Mouse (Mus musculus) heart, embryonic 14.5 days (tissue): ENCODE measurements around the gene Trem2. TPM values are rescaled to one million over a fixed set of nuclear protein-coding genes. Genes with fewer than 3 reads are reported as not detected.

Source experiments
- polyA plus RNA-seq: library from polyadenylated mRNA; unstranded; fragments of >200 nt; fragmentation: Nextera tagmentation; extraction: Ambion mirVana; gene quantifications from 2 replicates; pipeline ENCODE4 v1.2.1, GENCODE M21; 2014

The Trem2 gene
- polyA plus RNA-seq, 1 experiment from 2014 or later: 3.4 TPM

Other genes starting within 250 kb of the Trem2 start
- not detected in 2 replicates for gene 9830107B12Rik, start 200.1 kb upstream of the Trem2 start, polyA plus RNA-seq
- not detected in 2 replicates for gene A530064D06Rik, start 179.1 kb upstream of the Trem2 start, polyA plus RNA-seq
- 0.07 and 0.11 TPM in 2 replicates for gene Trem1, start 113.6 kb upstream of the Trem2 start, polyA plus RNA-seq
- gene Trem3, start 98.6 kb upstream of the Trem2 start, polyA plus RNA-seq: not detected in 2 replicates
- gene Treml4, start 82.1 kb upstream of the Trem2 start, polyA plus RNA-seq: 0.53 and 0.63 TPM in 2 replicates
- gene Treml2, start 46.9 kb upstream of the Trem2 start, polyA plus RNA-seq: 0.09 and 0.11 TPM in 2 replicates
- 0.09 and 0.30 TPM in 2 replicates for gene B430306N03Rik, start 30.3 kb upstream of the Trem2 start, polyA plus RNA-seq
- gene Treml1, start 13.5 kb downstream of the Trem2 start, polyA plus RNA-seq: 1.0 and 2.4 TPM in 2 replicates
- 13.5 and 16.2 TPM in 2 replicates for gene Nfya, start 63.5 kb downstream of the Trem2 start, polyA plus RNA-seq
- gene Oard1, start 63.6 kb downstream of the Trem2 start, polyA plus RNA-seq: 42.6 and 46.4 TPM in 2 replicates
- 233 and 243 TPM in 2 replicates for gene Apobec2, start 86.5 kb downstream of the Trem2 start, polyA plus RNA-seq
- 3.6 and 5.0 TPM in 2 replicates for gene Tspo2, start 105.1 kb downstream of the Trem2 start, polyA plus RNA-seq
- 0.43 TPM in 1 of 2 replicates, not detected in the other for gene Unc5cl, start 108.5 kb downstream of the Trem2 start, polyA plus RNA-seq